Mouse (Mus musculus) left cerebral cortex, postnatal 25 days (tissue): ENCODE data around the gene Hipk2. TPM values are rescaled to one million over a fixed set of nuclear protein-coding genes. Genes with fewer than 3 reads are reported as not detected.
A peak's percentile ranks its signal among the peaks of the same experiment; 100 is the strongest.

Experiments used
- DNase-seq, 2 experiments: peaks; one replicate each; pipeline ENCODE4 v3.0.0; 2022; ENCODE audit warnings: low spot score in 2 of 2, mixed read lengths in 1 of 2
- intact Hi-C: fragments of 180-260 bp; cut with DNase I; formaldehyde crosslinking; loops from one replicate; pipeline ENCODE4 v1.15.1; 2025
- total RNA-seq, 2 experiments: library from RNA; stranded (reverse); gene quantifications; 2 replicates each; pipeline ENCODE4 v1.2.3; 2021

The Hipk2 gene
- total RNA-seq, 2 experiments from 2014 or later = 48.8 to 59.7 TPM

DNA sequence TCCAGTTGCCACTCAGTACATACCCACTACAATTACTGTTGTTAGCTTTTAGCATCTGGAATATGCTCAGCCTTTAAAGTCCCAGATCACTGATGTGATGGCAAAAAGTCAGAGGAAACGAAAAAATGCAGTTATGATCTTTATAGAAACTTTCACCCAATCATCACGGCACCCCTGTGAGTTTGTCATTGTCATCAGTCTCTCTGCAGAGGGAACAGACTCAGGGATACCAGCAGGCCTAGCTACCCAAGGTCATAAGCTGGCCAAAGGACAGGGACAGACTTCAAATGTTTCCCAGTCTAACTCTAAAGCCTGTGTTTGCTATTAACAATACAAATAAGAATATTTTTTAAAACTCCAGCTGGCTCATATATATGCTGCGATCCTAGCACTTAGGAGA is 34.4 kb downstream of the Hipk2 start:
- intact Hi-C loops = no loop called here
- no peak for DNase-seq

DNA sequence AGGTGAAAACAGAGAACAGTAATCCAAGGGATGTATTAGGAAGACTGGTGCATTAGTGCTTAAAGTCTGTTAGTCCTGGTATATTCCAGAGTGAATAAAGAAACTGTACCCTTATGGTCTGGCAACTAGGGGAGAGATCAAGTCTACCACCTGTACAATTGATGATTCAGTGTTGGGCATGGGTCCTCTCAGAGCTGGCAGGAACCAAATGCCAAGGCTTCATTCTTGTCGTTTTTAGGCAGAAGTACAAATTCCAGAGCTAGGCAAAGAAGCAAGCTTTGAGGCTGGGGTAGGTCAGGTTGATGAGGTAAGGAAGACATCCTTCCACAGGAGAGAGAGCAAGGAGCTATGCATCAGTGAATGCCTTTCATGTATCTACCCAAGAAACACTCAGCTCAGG is 35.2 kb downstream of the Hipk2 start:
- intact Hi-C loops = no loop called here
- no peak for DNase-seq

DNA sequence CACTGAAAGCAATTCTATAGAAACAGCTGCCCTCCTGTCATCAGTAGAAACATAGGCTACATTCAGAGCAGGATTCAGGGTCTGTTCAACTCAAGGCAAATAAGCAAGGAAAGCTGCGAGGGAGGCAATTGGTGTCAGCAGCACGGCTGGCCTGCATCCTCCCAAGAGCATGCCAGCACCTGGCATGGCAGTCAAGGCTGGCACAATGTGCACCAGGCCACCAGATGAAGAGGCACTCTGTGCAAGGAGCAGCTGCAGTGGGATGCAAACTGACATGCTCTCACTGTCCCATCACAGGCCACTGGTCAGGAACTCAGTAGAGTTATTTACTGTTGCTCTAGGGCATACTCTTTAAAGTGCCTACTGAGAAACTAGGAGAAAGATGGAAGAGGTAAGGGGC is 35.6 kb downstream of the Hipk2 start:
- peak in 1 of 2 experiments; percentile 28 for DNase-seq
- intact Hi-C loops = no loop called here

DNA sequence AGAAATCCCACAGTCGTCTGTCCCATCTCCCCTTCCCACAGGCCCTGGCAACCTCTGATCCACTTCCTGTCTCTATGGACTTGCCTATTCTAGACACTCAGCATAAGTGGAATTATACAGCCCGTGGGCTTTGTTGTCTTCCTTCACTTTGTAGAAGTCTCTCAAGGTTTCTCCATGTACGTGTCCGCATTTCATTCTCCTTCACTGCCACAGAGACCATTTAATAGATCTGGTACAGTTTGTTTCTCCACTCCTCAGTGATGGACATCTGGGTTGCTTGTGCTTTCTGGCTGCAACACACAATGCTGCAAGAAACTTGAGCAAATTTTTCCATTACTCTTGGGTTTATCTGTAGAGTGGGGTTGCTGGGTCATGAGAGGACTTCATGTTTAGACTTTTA is 36.1 kb downstream of the Hipk2 start:
- DNase-seq = no peak
- intact Hi-C loops = no loop called here

DNA sequence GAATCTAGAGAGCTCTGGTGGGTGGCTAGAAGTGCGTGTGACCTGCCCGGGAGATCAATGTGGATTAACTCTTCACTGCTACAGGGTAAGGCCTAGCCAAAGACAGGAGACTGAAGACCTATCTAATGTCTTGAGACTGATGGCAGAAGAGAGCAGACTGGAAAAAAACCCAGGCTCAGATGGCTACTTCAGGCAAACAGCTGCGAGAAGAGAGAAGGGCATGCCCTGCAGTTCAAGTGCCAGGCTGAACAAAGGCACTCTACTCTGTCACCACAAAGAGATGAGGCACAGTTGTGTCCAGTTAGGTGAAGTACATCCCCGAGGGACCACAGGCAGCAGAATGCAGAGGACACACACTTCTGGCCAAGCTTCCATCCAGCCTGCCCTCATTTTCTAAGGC is 37.9 kb downstream of the Hipk2 start:
- intact Hi-C loops = no loop called here
- DNase-seq = no peak

DNA sequence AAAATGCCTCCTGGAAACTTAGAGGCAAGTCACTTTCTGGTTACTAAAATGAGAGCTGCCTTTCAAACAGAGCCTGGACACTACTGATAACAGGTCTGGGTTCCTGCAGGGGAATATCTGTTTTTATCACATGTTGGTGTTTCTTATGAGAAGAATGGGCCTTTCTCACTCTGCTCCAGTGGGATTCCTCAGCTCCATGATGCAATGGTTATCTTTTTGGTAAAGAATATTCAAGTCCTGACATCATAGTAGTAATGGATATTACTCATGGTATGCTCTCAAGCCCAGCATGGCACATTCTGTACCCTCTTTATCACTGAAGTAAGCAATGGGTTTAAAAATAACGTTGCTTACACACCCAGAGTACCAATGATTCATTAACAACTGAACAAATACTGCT is 40.7 kb downstream of the Hipk2 start:
- intact Hi-C loops = no loop called here
- DNase-seq = no peak

DNA sequence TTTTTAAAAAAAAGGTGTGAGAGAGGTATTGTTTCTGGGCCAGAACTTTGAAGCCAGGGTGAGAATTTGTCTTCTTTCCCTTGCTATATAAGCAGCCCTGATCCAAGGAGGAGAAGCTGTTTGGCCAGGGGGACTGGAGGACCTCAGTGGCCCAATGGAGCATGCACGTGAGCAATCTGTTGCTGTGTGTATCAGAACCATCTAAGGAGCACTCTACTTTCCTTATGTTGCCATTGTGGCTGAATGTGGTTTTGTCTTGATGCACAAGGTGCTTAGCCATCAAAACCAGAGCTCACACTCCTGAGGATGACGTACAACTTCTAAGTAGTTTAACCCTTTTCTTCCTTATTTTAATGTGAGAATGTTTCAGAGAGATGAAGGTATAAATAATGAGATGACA is 41.2 kb downstream of the Hipk2 start:
- no peak for DNase-seq
- intact Hi-C loops = no loop called here

DNA sequence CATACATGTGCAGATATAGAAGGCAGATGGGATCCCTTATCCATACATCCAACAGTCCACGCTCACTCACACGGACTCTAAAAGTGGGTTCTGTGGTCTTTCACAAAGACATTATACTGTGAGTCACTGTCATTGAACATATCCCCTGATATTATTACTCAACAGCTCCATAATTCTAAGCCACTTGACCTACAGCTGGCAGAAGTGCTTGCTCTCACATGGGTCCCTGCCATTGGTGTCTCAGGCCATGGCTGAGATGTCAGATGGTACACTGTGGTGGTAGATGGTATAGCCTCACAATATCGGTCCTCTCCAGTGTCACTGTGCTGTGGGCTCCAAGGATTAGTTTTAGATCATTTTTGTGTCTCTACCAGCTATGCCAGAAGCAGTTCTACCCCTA is 42.2 kb downstream of the Hipk2 start:
- intact Hi-C loops = no loop called here
- no peak for DNase-seq

DNA sequence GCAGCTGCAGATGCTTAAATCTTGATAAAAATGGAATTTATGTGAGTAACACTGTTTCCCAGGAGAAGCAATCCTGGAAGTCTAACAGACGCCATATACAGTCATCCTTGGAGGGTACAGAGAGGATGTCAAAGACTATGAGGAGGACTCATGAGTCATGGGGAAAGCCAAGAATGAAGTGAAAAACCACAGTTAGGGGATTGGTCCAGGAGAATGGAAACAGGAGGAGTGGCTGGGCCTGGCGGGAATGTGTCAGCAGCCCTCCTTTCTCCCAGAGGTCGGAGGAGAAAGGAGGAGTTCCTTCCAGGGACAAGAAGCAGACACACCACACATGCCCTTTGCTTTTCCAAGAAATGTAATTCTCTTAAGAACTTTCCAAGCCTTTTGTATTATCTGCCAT is 46.5 kb downstream of the Hipk2 start:
- DNase-seq = peak in 1 of 2 experiments; percentile 19
- intact Hi-C loops = no loop called here

DNA sequence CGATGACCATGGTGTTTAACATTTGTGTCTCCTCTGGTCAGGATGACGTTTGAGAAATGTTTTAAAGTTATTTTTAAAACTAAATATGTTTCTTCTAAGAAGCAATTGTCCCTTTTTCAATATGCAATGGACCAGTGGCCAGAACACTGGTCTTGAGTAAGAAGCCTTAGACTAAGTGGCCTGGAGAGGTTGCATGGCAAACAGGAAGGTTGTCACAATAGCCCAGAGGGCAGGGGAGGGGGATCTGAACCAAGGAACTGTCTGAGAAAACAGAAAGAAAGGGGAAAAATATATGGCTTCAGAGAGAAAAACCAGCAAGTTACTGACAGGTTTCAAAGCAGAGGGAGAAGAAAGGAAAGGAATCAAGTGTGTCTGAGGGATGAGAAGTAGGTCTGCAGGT is 47.8 kb downstream of the Hipk2 start:
- intact Hi-C loops = no loop called here
- no peak for DNase-seq

DNA sequence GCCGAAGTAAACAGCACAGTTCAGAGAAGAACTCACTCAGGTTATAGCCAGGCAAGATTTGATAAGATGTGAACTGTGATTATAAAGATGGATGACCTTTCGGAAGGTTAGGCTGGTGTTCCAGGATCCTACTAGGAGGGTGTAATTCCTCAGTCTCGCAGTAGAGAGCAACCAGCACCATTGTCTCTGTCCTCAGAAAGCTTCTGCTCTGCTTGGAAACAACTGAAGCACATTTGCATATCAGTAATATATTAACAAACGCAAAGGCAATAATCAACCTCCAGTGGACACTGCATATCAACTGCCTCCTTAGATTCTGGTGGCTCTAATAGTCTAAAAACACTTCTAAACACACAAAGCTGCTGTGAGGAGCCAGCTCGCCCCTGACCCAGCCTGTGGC is 48.5 kb downstream of the Hipk2 start:
- intact Hi-C loops = no loop called here
- DNase-seq = no peak

DNA sequence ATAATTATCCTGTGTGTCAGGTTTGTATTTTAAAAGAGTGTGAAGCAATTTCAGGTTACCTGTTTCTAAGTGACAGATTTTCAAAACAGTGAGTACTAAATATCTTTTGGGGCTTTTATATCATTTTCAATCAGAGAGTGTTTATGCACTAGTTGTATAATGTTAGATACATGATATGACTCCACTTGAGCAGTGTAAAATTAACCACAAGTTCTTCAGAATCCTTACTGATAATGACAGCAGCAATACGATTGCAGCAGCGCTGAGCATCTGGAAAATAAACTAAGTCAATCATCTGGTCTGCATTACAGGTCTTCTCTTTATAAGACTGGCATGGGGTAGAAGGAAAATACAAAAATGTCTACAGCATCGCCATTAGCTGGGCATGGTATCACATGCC is 49.1 kb downstream of the Hipk2 start:
- no peak for DNase-seq
- intact Hi-C loops = no loop called here

DNA sequence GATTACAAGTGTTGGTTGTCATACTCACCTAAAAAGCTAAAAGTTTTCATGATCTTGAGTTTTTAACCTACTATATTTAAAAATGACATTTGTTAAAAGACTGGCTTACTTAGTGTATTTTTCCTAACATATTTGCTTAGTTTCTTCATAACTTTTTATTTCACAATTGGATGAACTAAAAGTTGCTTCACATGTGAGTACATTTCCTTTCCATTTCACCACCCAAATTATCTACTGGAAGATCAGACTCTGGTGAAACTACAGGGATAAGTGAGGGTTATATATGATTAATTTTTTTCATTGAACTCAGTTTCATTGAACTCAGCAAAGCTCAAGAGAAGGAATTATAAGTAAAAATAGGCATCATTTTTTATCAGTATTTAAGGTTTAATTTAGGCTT is 50.1 kb downstream of the Hipk2 start:
- DNase-seq = no peak
- intact Hi-C loops = no loop called here

DNA sequence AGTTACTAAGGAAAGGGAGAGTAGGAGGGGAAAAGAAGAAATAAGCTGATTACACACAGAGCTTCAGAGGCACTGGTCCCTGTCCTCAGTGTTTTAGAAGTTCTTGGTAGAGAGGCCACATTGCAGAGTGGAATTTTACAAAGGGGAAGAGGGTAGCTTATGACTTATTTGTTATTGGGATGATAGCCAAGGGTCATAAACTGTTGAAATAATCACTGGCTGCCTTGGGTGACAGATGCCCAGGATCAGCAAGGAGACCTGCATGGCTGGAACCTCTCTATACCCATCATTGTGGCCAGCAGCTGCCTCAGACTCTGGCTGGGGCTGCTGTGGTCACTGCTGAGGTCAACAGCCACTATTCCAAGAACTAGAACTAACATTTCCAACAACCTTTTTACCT is 52.1 kb downstream of the Hipk2 start:
- intact Hi-C loops = no loop called here
- no peak for DNase-seq

DNA sequence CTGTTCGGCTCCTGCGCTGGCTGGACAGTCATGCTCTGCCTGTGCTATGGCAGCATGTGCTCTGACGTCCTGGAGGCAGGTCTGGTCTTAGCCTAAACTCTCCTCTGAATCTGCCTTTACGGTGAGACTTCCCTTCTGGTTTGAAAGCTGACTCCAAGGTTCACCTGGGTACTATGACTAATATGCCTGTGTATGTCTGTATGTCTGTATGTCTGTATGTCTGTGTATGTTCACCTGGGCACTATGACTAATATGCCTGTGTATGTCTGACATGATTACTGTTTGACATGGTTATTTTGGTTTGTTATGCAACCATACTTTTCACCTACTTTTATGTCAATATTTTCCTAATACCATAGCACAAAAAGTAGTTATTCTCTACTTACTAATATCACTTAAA is 52.8 kb downstream of the Hipk2 start:
- intact Hi-C loops = no loop called here

DNA sequence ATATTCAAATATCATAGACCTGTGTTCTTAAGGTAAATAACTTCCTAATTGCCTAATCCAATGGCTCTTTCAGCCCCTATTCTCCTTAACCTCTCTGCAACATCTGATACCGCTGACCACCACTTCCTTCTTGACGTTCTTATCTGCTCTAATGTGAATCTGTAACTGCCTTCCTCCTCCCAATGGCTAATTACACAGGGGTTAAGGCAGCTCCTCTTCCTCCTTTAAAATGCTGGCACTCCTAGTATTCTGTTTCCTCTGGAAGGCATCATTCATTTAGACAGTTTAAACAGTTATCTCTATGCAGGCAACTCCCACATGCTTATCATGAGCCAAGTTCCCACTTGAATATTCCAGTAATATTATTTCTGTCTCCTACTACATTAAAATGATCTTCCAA is 54.3 kb downstream of the Hipk2 start:
- DNase-seq = no peak
- intact Hi-C loops = no loop called here

More for the DNA sequence above, 52.8 kb downstream of the Hipk2 start:
- DNase-seq = no peak

DNA sequence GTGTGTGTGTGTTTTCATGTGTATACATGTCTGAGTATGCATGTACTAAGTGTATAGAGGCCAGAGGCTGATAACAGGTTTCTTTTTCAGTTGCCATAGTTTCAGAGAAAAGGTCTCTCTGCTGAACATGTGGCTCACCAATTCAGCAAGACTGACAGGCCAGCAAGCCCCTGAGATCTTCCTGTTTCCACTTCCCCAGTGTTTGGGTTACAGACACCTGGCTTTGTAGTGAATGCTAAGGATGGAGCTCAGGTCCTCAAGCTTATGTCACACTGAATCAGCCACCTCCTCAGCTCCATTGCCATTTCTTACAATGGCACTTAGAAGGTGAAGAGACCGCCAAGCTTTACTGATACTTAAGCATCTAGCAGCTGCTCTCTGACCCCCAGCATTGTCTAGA is 55.1 kb downstream of the Hipk2 start:
- no peak for DNase-seq
- intact Hi-C loops = no loop called here

DNA sequence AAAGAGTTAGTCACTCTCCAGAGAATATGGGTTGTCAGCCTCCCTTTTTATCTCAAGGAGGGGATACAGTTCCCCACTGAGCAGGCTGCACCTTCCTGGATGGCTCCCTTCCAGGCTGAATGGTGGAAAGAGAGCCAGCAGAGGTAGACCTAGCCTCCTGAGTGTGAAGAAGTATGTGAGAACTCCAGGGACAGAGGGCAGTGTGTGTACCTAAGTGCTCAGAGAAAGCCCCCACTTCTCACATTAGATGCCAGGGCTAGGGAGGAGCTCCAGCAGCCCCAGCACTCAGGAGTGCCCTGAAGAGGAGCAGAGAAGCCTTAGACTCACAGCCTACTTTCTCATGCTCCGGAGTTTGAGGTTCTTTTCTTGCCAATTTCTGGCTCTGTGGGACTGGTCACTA is 59.7 kb downstream of the Hipk2 start:
- intact Hi-C loops = no loop called here
- DNase-seq = no peak

DNA sequence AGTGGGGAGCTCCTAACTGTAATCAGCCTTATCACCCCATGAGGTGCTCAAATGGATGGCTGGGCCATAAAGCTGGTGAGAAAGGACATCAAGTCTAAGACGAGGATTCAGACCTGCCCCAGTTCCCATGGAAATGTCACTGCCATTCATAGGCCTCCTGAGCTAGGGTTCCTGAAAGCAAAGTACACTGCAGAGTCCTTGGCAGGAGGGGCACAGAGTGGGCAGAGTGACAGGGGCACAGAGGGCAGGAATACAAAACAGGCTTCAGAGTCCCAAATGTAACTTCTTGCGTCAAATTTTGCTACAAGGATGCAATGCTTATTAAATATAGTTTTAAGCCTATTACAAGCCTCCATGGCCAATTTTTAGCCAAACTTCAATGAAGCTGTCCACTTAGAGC is 60.4 kb downstream of the Hipk2 start:
- intact Hi-C loops = no loop called here
- DNase-seq = peak in 1 of 2 experiments; percentile 25

DNA sequence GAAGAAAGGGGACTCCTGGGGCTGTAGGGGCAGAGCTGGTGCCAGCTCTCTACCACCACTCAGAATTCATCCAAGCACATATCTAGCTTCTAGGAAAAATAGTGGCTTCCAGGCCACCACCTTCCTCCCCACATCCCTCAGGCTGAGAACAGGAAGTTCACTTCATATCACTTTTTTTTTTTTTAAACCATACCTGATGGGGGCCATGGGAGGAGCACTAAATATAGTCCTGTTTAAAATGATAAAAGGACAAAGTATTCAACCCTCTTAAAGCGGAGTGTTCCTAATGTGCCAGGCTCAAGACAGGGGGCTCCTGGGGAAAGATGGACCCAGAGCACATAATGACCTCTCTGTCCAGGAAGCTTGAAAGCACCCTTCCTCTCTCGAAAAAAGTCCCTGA is 61.3 kb downstream of the Hipk2 start:
- no peak for DNase-seq
- intact Hi-C loops = no loop called here

DNA sequence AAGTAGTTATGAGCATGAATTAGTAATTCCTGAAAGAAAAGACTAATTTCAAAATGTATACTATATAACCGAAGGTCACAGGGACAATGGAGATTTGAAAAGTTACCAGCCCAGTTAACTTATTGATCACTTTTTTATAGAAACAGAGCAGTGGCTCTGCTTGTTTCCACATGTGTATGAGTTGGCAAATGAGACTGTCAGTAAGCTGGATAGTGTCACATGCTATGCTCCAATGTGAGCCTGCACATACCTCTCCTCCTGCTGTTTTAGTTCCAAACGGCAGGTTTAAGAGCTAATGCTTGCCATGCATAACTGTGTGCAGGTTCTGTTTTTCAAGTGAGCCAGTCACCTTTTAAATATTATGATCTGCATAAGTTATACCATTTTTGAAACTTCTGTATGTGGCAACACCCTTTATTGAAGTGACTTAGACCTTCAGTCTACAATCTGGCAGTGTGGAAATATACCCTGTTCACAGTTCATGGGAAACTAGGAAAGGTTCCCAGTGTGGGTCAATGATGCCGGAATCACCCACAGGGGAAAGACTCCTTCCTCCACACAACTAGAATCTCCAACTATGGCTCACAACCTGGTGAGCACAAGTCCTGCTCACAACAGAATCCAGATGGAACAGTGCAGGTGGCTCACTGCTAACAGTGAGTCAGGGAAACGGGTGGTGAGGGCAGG is 64.4 kb downstream of the Hipk2 start:
- intact Hi-C loops = no loop called here
- no peak for DNase-seq

DNA sequence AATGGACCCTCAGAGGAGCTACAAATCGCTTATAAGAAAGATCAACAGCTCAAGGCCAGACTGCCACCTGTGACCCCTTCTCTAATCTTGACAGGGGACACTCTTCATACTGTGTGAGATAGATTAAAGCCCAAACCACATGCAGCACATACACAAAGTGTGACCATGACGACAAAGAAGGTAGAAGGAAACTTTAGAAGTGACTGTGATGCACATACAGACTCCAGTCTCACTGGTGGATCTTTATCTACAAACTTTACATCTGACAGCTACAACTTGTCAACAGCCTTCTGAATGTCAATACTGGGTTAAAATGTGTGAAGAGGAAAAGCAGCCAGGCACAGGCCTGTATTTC is 65.9 kb downstream of the Hipk2 start:
- intact Hi-C loops = no loop called here
- no peak for DNase-seq
